Mouse (Mus musculus) liver, embryonic 14.5 days (tissue): ENCODE results near the gene Pole2. TPM values are rescaled to one million over a fixed set of nuclear protein-coding genes. Genes with fewer than 3 reads are reported as not detected.
A peak's percentile ranks its signal among the peaks of the same experiment; 100 is the strongest.

Experiments used
- ATAC-seq: fragments of 200-750 bp; cut with Nextera tagmentation; 2 replicates; pipeline ENCODE4 v1.8.0; 2017; ENCODE audit warnings: moderate number of reproducible peaks, mild to moderate bottlenecking, moderate library complexity; ENCODE audit not compliant: insufficient read depth
- DNase-seq, 3 experiments: peaks; one replicate each; pipeline ENCODE4 v3.0.0-alpha.2; 2012 to 2013; ENCODE audit warnings: low read depth in 3 of 3, low spot score in 3 of 3
- H3K27ac ChIP-seq: fragments of 300-500 bp; sonication (generic); 2 replicates; pipeline ENCODE4 v1.5.1; 2014; ENCODE audit warnings: moderate library complexity, mild to moderate bottlenecking, control low read depth, inconsistent platforms
- H3K27me3 ChIP-seq: fragments of 300-500 bp; sonication (generic); 2 replicates; pipeline ENCODE4 v1.6.1; 2014; ENCODE audit warnings: mild to moderate bottlenecking, low read length, moderate library complexity; ENCODE audit not compliant: control insufficient read depth, insufficient read depth
- H3K36me3 ChIP-seq: fragments of 300-500 bp; sonication (generic); replicated peaks from 2 replicates; pipeline ENCODE4 v1.6.1; 2014; ENCODE audit warnings: low read depth; ENCODE audit not compliant: control insufficient read depth, insufficient read depth
- H3K4me1 ChIP-seq, 2 experiments: fragments of 200-500 bp in 1 of 2; fragments of 300-500 bp in 1 of 2; sonication (generic) in 1 of 2; replicated peaks; 2 replicates each; pipeline ENCODE4 v1.6.1; 2012 to 2014; ENCODE audit warnings: antibody characterized with exemption in 1 of 2, inconsistent platforms in 1 of 2, low read length in 1 of 2; ENCODE audit not compliant: control insufficient read depth in 2 of 2, insufficient read depth in 2 of 2
- H3K4me2 ChIP-seq: fragments of 300-500 bp; sonication (generic); 2 replicates; pipeline ENCODE4 v1.6.1; 2014; ENCODE audit warnings: low read depth, mild to moderate bottlenecking, control low read depth, moderate library complexity
- H3K4me3 ChIP-seq, 2 experiments: fragments of 200-500 bp in 1 of 2; fragments of 300-500 bp in 1 of 2; sonication (generic) in 1 of 2; 2 replicates each; pipeline ENCODE4 v1.5.1; 2012 to 2014; ENCODE audit warnings: low read depth in 2 of 2, low read length in 2 of 2, mild to moderate bottlenecking in 2 of 2, control low read depth in 1 of 2, inconsistent platforms in 1 of 2, moderate library complexity in 1 of 2; ENCODE audit not compliant: insufficient read depth in 1 of 2
- H3K9ac ChIP-seq: fragments of 300-500 bp; sonication (generic); replicated peaks from 2 replicates; pipeline ENCODE4 v1.6.1; 2014; ENCODE audit warnings: mild to moderate bottlenecking, control low read depth, moderate library complexity
- H3K9me3 ChIP-seq: fragments of 300-500 bp; sonication (generic); 2 replicates; pipeline ENCODE4 v1.6.1; 2016; ENCODE audit warnings: low read length, mixed read lengths; ENCODE audit not compliant: control insufficient read depth
- CTCF ChIP-seq: IDR thresholded peaks from 2 replicates; pipeline ENCODE4 v1.5.1; 2016; ENCODE audit warnings: antibody characterized with exemption, low read depth, control low read depth
- EP300 ChIP-seq: IDR thresholded peaks from 2 replicates; pipeline ENCODE4 v1.6.1; 2016; ENCODE audit warnings: antibody characterized with exemption, low read depth
- WGBS: fragments of 180-500 bp; shearing (Covaris S2); extraction: QIAGEN DNeasy Blood & Tissue Kit; methylation state at CpG from one replicate; pipeline ENCODE4 v1.1.7; 2014; ENCODE audit not compliant: insufficient replicate concordance; 5-methylcytosine and 5-hydroxymethylcytosine counted together
- polyA plus RNA-seq, 2 experiments: library from polyadenylated mRNA; depleted of rRNA in 1 of 2; stranded (reverse) in 1 of 2; unstranded in 1 of 2; fragments of >200 nt; fragmentation: Nextera tagmentation in 1 of 2; extraction: Ambion mirVana in 1 of 2; gene quantifications; 2 replicates each; pipeline versions ENCODE4 v1.2.1 to v1.2.3; 2012 to 2014

Gene Pole2
- polyA plus RNA-seq, 2 experiments = 25.6 to 25.8 TPM

- Histone ChIP-seq H3K4me1 (peaks cover 13 to 15% of the 10 kb centered on the region in 2 experiments), H3K9ac (no peak overlapping the region; the same call in 1 of the 2 replicates), H3K27me3 (no peaks in the 10 kb centered on the region), H3K27ac (peak overlapping the region; percentile 9; the same call in 1 of the 2 replicates), H3K4me3 (peak overlapping the region in 1 of 2 experiments; percentile 12; a peak in 3 of 4 replicates), H3K36me3 (peaks cover 28% of the 10 kb centered on the region), H3K4me2 (peak overlapping the region; percentile 39), H3K9me3 (no peaks in the 10 kb centered on the region)
- 57% methylated on average over 5 of the region's 5 CpGs for WGBS
- no peak for DNase-seq
- no peak for ATAC-seq
- TF ChIP-seq EP300 (no peak), CTCF (no peak)
These were observed 41.1 kb downstream of the Pole2 start for GRCm38 (mm10) chr12:69186811-69187471.

GRCm38 (mm10) chr12:69185371-69185770 is 42.6 kb downstream of the Pole2 start:
- Histone ChIP-seq H3K4me3 (peak overlapping the region; percentile 71 to 81), H3K36me3 (peaks cover 19% of the 10 kb centered on the region), H3K9me3 (no peaks in the 10 kb centered on the region), H3K27ac (peak overlapping the region; percentile 80; the same call in 1 of the 2 replicates), H3K27me3 (no peaks in the 10 kb centered on the region), H3K4me1 (peaks cover 13 to 15% of the 10 kb centered on the region in 2 experiments), H3K9ac (peak overlapping the region; percentile 89), H3K4me2 (peak overlapping the region; percentile 86)
- TF ChIP-seq EP300 (no peak), CTCF (no peak)
- DNase-seq = no peak
- 32% methylated on average over 7 of the region's 7 CpGs for WGBS
- no peak for ATAC-seq

- TF ChIP-seq CTCF (no peak), EP300 (no peak)
- Histone ChIP-seq H3K4me3 (peak overlapping the region; percentile 71 to 81), H3K9me3 (no peaks in the 10 kb centered on the region), H3K4me1 (peaks cover 13 to 15% of the 10 kb centered on the region in 2 experiments), H3K27ac (peak overlapping the region; percentile 80), H3K36me3 (peaks cover 11% of the 10 kb centered on the region), H3K27me3 (no peaks in the 10 kb centered on the region), H3K4me2 (peak overlapping the region; percentile 86), H3K9ac (peak overlapping the region; percentile 89)
- under 1% methylated on average over 83 of the region's 86 CpGs for WGBS
- DNase-seq (peak in 1 of 3 experiments; percentile 28), ATAC-seq (peak; percentile 56)
These were observed 43.4 kb downstream of the Pole2 start for GRCm38 (mm10) chr12:69184342-69185295.

- peaks cover 9% of the 10 kb centered on the region for H3K36me3 ChIP-seq
- peak within 1 kb of the TSS; percentile 81 to 85 for H3K4me3 ChIP-seq
- DNase-seq (peak; percentile 96 to 98 (median 98)), ATAC-seq (peak; percentile 97)
- H3K9ac ChIP-seq = peak within 1 kb of the TSS; percentile 89
- peak within 1 kb of the TSS; percentile 90 for H3K4me2 ChIP-seq
- under 1% methylated on average over 84 of the region's 84 CpGs for WGBS
- H3K27me3 ChIP-seq = no peaks in the 10 kb centered on the region
- peak within 1 kb of the TSS; percentile 80 for H3K27ac ChIP-seq
- peaks cover 13 to 15% of the 10 kb centered on the region in 2 experiments for H3K4me1 ChIP-seq
- H3K9me3 ChIP-seq = no peaks in the 10 kb centered on the region
- TF ChIP-seq CTCF = no peak
- TF ChIP-seq EP300 = 0 out of 2 replicates have a peak, but pooled peaks have one; percentile 26
These were observed 44.2 kb downstream of the Pole2 start, which contains the start of the genes Rpl36al and Mgat2 for GRCm38 (mm10) chr12:69183583-69184308. Rpl36al (minus strand) TSS chr12:69184083. Mgat2 (plus strand) TSS chr12:69184157.
